Mouse (Mus musculus): ENCODE measurements around the gene Gm9046. TPM values are rescaled to one million over a fixed set of nuclear protein-coding genes. Genes with fewer than 3 reads are reported as not detected.
"Not testable (repeated sequence)": the region's sequence is repeated elsewhere in the genome, so short reads cannot be mapped to it uniquely, and the experiment has no call there.

Gene Gm9046
- total RNA-seq (2021), result not detected

DNA sequence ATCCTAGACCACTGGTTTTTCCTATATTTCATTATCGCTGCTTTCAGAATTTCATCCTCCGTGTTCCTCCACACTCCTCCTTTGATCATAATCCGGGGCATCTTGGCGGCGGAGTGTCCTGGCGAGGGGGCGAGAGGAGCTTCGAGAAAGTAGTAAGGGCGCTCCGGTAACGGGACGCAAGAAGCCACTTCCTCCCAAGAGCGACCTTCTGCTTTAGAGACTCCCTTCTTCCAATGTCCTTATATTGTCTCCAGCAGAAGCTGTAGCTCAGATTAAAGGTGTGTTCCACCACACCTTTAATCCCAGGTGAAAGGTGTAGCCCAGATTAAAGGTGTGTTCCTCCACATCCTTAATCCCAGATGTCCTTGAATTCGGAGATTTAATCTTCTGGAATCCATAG, at the start of gene Gm9046:
TSS of gene Gm9046 (minus strand) at position 101 of the 400 bp plus-strand sequence.
- DNase-seq (ENCODE audit: extremely low spot score in 1 of 2, low spot score in 2 of 2); intact Hi-C loops (cut with DNase I): not testable (repeated sequence)

DNA sequence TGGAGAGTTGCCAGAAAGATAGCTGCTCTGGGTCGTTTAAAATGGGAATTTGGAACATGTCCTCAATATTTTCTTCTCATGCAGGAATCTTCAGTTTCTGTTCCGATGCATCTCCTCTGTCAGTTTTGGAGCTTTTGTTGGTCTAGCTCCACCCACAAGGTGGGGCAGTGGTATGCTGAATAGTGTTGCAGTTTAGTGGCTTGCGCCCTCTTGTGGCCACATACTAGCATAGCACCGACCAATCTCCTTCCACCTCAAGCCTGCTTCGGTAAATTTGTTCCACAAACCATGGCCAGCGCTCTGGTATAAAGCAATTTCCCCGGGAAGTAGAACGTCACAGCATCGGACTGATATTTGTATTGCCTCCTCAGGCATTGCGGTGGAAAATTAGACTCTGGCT, 27.4 kb upstream of the Gm9046 start:
- intact Hi-C loops (cut with DNase I), result no loop called here
- DNase-seq (ENCODE audit: extremely low spot score in 1 of 2, low spot score in 2 of 2), result peak; percentile 85 to 87

DNA sequence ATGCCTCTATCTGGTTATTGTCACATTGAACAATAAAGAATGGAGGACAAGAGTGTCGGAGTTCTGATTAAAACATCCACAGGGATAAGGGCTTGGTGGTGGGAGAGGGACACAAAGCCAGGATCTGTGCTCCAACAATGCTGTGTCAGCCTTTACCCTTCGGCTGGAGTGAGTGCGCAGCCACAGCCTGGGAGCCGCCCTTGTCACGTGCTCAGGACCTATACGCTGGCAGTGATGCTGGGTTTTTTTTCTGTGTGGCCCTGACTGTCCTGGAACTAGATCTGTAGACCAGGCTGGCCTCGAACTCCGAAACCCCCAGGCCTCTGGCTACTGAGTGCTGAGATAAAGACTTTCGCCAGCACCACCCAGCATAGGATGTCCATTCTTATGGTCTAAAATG, 26.5 kb upstream of the Gm9046 start:
- DNase-seq (ENCODE audit: extremely low spot score in 1 of 2, low spot score in 2 of 2), result no peak
- intact Hi-C loops (cut with DNase I), result no loop called here

DNA sequence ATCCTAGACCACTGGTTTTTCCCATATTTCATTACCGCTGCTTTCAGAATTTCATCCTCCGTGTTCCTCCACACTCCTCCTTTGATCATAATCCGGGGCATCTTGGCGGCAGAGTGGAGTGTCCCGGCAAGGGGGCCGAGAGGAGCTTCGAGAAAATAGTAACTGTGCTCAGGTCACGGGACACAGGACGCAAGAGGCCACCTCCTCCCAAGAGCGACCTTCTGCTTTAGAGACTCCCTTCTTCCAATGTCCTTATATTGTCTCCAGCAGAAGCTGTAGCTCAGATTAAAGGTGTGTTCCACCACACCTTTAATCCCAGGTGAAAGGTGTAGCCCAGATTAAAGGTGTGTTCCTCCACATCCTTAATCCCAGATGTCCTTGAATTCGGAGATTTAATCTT, 10.9 kb upstream of the Gm9046 start, which contains the start of gene Gm9049:
TSS of gene Gm9049 (minus strand) at position 101 of the 400 bp plus-strand sequence.
- DNase-seq (ENCODE audit: extremely low spot score in 1 of 2, low spot score in 2 of 2); intact Hi-C loops (cut with DNase I): not testable (repeated sequence)

DNA sequence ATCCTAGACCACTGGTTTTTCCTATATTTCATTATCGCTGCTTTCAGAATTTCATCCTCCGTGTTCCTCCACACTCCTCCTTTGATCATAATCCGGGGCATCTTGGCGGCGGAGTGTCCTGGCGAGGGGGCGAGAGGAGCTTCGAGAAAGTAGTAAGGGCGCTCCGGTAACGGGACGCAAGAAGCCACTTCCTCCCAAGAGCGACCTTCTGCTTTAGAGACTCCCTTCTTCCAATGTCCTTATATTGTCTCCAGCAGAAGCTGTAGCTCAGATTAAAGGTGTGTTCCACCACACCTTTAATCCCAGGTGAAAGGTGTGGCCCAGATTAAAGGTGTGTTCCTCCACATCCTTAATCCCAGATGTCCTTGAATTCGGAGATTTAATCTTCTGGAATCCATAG, 5.5 kb upstream of the Gm9046 start, which contains the start of gene Gm9048:
TSS of gene Gm9048 (minus strand) at position 101 of the 400 bp plus-strand sequence.
- DNase-seq (ENCODE audit: extremely low spot score in 1 of 2, low spot score in 2 of 2); intact Hi-C loops (cut with DNase I): not testable (repeated sequence)

DNA sequence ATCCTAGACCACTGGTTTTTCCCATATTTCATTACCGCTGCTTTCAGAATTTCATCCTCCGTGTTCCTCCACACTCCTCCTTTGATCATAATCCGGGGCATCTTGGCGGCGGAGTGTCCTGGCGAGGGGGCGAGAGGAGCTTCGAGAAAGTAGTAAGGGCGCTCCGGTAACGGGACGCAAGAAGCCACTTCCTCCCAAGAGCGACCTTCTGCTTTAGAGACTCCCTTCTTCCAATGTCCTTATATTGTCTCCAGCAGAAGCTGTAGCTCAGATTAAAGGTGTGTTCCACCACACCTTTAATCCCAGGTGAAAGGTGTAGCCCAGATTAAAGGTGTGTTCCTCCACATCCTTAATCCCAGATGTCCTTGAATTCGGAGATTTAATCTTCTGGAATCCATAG, 5.3 kb downstream of the Gm9046 start, which contains the start of gene Gm9045:
TSS of gene Gm9045 (minus strand) at position 101 of the 400 bp plus-strand sequence.
- intact Hi-C loops (cut with DNase I); DNase-seq (ENCODE audit: extremely low spot score in 1 of 2, low spot score in 2 of 2): not testable (repeated sequence)

DNA sequence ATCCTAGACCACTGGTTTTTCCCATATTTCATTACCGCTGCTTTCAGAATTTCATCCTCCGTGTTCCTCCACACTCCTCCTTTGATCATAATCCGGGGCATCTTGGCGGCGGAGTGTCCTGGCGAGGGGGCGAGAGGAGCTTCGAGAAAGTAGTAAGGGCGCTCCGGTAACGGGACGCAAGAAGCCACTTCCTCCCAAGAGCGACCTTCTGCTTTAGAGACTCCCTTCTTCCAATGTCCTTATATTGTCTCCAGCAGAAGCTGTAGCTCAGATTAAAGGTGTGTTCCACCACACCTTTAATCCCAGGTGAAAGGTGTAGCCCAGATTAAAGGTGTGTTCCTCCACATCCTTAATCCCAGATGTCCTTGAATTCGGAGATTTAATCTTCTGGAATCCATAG, 10.7 kb downstream of the Gm9046 start, which contains the start of gene Gm9044:
TSS of gene Gm9044 (minus strand) at position 101 of the 400 bp plus-strand sequence.
- DNase-seq (ENCODE audit: extremely low spot score in 1 of 2, low spot score in 2 of 2); intact Hi-C loops (cut with DNase I): not testable (repeated sequence)

DNA sequence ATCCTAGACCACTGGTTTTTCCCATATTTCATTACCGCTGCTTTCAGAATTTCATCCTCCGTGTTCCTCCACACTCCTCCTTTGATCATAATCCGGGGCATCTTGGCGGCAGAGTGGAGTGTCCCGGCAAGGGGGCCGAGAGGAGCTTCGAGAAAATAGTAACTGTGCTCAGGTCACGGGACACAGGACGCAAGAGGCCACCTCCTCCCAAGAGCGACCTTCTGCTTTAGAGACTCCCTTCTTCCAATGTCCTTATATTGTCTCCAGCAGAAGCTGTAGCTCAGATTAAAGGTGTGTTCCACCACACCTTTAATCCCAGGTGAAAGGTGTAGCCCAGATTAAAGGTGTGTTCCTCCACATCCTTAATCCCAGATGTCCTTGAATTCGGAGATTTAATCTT, 16.2 kb downstream of the Gm9046 start, which contains the start of gene Gm9040:
TSS of gene Gm9040 (minus strand) at position 101 of the 400 bp plus-strand sequence.
- DNase-seq (ENCODE audit: extremely low spot score in 1 of 2, low spot score in 2 of 2); intact Hi-C loops (cut with DNase I): not testable (repeated sequence)

DNA sequence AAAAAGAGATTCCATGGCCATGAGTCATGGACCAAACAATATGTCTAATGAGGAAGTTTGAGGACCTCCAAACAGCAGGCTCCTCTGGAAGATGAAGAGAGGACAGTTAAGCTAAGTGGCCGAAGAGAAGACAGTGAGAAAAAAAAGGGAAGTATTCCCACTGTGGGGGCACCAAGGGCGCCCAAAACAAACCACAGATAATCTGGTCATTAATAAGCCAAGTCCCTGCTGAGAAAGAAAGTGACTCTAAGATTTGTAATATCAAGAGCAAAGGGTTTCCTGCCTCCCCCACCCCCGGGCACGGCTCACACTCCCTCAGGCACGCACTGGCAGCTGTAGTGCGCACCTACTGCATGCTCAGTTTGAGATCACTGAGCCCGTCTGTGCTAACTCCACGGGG, 24.0 kb downstream of the Gm9046 start:
- intact Hi-C loops (cut with DNase I), result no loop called here
- DNase-seq (ENCODE audit: extremely low spot score in 1 of 2, low spot score in 2 of 2), result no peak

DNA sequence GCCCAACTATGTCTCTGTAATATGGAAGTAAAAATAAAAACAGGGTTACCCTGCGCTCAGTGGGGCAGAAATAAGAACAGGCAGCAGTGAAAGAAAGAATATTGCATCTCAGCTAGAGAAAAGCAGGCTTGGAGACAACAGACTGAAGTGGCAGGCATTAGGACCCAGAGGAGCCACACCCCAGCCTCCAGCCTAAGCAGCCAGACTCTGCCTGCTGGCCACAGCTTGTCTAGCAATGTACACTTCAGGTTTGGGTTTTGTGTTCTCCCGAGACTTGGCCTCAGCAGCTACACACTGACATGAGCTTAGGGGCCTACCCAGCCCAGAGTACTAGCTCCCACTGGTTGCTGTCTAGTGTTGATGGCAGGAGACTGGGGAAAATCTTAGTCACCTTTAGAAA, 40.9 kb downstream of the Gm9046 start:
- DNase-seq (ENCODE audit: extremely low spot score in 1 of 2, low spot score in 2 of 2); intact Hi-C loops (cut with DNase I): not testable (repeated sequence)

DNA sequence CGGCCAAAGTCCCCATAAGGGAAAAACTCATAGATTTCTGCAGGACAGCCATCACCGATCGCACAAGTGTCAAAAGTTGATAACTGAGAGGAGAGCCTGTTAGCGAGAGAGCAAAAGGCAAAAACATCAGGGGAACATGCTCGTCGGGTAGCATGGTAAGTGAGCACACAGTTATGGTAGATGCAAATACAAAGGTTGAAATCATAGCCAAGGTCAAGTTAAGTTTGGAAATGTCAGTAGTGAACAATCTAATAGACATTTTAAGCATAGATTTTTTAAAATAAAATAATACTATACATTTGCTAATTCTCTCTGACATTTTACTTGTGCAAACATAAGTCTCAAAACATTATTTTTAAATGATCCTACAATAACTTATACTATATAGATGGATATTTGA, 48.1 kb downstream of the Gm9046 start, which contains the start of gene Iltifb:
TSS of gene Iltifb (minus strand) at position 101 of the 400 bp plus-strand sequence.
- no peak for DNase-seq (ENCODE audit: extremely low spot score in 1 of 2, low spot score in 2 of 2)
- intact Hi-C loops (cut with DNase I), result no loop called here

Other genes with a start within 250 kb of the Gm9046 start
- 10 to 100 TPM; 10.3 to 10.9 TPM for gene Mdm1, start 201.4 kb downstream of the Gm9046 start, total RNA-seq (2021)
- gene Il22, start 138.3 kb downstream of the Gm9046 start, total RNA-seq (2021), result not detected
- gene Gm32717, start 102.5 kb downstream of the Gm9046 start, total RNA-seq (2021), result under 1 TPM; 0.71 to 0.84 TPM
- gene Gm32802, start 84.6 kb downstream of the Gm9046 start, total RNA-seq (2021), result under 1 TPM; 0.71 to 0.84 TPM
- under 1 TPM in 1 of 2 experiments, not detected in 1; 0.51 TPM for gene Iltifb, start 48.2 kb downstream of the Gm9046 start, total RNA-seq (2021)
- gene Gm9040, start 16.3 kb downstream of the Gm9046 start, total RNA-seq (2021), result not detected
- gene Gm9044, start 10.8 kb downstream of the Gm9046 start, total RNA-seq (2021), result not detected
- gene Gm9045, start 5.4 kb downstream of the Gm9046 start, total RNA-seq (2021), result not detected
- under 1 TPM in 1 of 2 experiments, not detected in 1; 0.18 TPM for gene Gm9048, start 5.4 kb upstream of the Gm9046 start, total RNA-seq (2021)
- gene Gm9049, start 10.8 kb upstream of the Gm9046 start, total RNA-seq (2021), result not detected
- gene Ifng, start 97.8 kb upstream of the Gm9046 start, total RNA-seq (2021), result not detected